Mouse (Mus musculus): ENCODE data around the gene Glb1l. TPM values are rescaled to one million over a fixed set of nuclear protein-coding genes. Genes with fewer than 3 reads are reported as not detected.
"Not testable (repeated sequence)": the region's sequence is repeated elsewhere in the genome, so short reads cannot be mapped to it uniquely, and the experiment has no call there.

Gene Glb1l
- 10 to 100 TPM; 22.4 to 23.2 TPM for total RNA-seq (2021)
- long read RNA-seq, partial matches to known transcripts = 3 of 8 reads
- long read RNA-seq, other reads (novel, unspliced or antisense) = 4 of 8 reads

DNA sequence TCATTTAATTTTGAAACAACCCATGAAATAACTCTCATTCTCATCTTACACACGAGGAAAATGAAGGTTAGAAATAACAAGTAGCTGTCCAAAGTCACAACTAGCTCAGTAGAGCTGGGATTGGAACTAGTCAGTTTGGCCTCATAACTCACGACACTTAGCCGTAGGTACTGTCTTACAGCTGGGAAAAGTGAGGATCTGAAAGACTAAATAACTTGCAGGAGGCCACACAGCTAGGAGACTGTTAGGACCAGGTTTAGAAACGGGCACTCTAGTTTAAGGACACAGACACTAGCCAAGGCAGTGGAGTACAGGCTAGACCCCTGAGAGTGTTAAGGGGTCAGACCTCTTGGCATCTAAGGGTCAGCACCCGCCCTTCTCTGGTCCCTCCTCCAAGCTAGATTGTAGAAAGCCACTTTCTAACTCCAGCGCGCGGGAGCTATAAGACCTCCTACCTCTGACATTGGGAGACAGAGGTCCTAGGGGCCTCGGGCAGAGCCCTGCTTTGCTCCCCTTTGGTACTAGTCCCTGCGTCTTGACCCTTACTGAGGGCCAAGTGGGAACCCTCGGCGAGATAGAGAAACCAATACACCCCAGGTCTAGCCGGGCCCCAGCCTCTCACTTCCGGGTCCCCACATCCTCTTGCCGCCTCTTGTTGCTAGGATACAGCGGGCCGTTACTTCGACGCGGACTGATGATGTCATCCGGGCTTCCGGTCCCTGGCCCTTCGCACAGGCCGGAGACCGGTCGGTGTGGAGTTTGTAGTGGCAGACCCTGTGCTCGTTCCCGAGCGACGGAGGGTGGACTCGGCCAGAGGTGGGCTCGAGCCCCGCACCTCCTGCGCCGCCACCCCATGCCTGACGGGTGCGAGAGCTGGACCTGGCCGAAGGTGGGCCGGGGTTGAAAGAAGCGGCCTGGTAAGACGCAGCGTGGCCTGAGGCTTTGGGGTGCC, at the start of gene Glb1l, which contains the start of gene Stk16:
Gene Glb1l (minus strand): TSS at position 678 of the 952 bp plus-strand sequence.
Gene Stk16 (plus strand): TSS at position 703 of the 952 bp plus-strand sequence.
- peak; percentile 95 to 97 for DNase-seq (ENCODE audit: low spot score in 2 of 2)

DNA sequence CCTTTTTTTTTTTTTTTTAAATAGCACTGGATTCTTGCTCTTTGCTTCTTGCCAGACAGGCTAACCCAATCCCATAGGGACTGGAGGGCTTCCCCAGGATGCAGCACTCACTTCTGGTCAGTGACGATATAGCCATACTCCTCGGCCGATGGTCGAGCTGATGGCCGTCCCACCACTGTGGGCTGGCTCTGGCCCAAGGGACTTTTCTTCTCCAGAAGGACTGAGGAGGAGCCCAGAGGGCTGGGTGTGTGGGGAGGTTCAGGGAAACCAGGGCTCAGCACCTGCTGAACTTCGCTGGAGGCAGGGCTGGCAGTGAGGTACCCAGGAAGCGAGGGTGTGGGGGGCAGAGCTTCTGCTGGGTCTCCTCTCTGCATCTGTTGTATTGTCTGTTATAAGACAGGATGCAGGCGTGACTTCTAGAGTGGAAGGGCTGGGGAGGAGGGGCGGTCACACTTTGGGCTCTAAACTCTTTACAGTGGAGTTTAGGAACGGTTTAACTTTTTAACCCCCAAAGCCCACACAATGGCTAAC, 45.0 kb upstream of the Glb1l start:
- no peak for DNase-seq (ENCODE audit: low spot score in 2 of 2)

DNA sequence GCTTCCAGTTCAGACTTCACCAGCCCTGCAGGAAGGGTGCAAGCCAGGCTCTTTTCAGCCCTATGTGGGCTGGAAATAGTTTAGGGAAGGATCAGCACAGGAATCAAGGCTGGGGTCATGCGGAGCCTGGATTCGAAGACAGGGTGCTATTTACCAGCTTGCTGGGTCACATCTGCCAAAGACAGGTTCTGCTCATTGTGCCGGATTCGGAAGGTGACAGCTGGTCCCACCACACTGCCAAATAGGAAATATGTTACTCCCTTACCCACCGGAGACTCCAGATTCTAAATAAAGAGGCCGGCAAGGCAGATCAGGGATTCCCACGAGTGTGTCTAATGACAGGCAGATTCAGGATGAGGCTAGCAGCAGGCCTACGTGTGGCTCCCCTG, 44.0 kb upstream of the Glb1l start:
- peak in 1 of 2 experiments; percentile 34 for DNase-seq (ENCODE audit: low spot score in 2 of 2)

DNA sequence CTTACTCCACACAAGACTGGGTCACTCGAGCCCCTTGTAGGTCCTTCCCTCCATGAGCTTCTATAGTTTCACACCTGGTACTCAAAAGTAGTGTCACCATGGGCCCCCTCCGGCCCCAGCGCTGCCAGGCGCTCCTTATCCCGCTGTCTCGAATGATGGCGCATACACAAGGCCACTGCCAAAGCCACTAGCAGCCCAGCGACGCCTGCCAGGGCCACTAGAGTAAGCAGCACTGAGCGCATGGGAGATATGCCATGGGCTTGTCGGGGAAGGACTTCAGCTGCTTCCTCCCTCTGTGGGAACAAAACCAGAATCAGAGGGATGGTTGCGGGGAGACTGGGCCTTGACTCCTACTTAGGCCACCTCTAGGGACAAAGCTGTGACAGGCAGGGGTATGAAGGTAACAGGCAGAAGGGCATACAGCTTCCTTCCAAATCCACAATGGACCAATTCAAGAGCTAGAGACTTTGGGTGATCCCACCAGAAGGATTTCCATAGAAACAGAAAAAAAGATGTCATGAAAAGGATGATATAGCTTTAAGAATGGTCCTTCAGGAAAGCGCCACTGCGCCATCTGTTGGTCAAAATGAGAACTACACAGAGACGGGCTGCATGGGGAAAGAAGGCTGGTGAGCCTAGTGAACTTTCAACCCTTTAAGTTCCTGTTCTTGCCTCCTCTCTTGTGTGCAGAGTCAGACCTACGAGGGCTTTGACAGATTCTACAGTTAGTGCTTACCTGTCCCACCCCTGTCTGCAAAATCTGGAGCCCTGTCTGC, 43.4 kb upstream of the Glb1l start:
- peak; percentile 89 to 94 for DNase-seq (ENCODE audit: low spot score in 2 of 2)

DNA sequence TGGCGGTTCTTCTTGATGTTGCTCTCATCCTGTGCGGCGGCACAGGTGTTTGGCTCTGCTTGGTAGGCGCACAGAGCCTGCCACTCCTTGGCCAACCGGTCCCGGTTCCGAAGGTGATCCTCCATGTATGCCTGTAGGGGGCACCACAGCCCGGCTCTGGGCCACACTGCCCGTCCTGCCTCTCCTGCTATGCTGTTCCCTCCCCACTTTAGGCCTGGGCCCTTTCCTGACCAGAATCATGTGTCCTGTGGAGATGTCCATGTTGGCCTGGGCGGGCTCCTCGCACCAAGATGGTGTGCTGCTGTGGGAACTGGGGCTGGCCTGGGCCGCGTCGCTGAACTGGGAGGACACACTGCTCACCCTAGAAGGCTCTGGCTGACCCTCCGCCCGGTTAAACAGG, 42.4 kb upstream of the Glb1l start:
- DNase-seq (ENCODE audit: low spot score in 2 of 2) = no peak

DNA sequence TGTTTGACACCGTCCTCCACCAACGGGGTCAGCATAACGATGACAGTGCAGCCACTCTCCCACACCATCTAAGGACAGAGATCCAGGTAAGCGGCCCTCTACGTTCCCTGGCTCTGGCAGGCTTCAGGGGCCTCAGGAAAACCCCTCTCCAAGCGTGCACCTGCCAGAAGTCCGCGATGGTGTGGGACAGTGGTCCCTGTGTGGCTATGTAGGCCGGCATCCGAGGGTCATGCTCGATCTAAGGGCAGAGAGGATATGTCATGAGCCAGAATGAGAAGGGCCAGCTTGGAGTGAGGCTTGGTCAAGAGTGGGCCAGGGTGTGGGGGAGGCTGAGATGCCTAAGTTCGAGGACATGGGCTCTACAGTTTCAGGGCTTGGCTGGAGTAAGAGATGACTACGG, 41.7 kb upstream of the Glb1l start:
- no peak for DNase-seq (ENCODE audit: low spot score in 2 of 2)

DNA sequence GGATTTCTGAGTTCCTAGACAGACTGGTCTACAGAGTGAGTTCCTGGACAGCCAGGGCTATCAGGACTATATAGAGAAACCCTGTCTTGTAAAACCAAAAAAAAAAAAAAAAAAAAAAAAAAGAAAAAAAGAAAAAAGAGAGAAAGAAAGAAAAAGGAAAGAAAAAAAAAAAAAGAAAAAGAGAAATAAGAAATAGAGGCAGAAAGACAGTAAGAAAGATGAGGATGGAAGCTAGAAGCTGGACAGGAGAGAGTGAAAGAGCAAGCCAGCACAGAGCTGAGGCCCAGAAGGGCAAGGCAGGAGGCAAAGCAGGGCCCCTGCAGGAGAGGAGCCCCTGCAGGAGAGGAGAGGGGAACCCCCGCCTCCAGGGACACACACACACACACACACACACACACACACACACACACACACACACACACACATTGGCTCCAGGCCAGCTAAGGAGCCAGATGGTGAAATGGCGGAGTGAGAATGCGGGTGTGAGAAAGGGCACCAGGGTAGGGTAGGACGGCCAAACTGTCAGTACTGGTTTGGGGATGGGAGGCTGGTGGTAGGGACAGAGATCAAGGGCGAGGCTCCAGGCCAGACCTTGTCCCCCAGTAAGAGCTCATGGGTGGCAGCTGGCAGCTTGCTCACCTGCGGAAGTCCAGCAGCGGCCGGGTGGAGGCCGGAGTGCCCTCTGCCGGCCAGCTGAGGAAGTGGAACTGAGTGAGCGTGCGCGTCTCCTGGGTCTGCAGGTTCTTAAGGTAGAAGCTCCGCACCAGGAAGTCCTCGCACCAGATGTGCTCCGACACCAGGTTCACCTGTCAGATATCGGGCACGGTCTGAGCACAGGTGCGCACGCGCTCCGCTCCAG, 40.7 kb upstream of the Glb1l start:
- DNase-seq (ENCODE audit: low spot score in 2 of 2) = peak; percentile 67 to 74

DNA sequence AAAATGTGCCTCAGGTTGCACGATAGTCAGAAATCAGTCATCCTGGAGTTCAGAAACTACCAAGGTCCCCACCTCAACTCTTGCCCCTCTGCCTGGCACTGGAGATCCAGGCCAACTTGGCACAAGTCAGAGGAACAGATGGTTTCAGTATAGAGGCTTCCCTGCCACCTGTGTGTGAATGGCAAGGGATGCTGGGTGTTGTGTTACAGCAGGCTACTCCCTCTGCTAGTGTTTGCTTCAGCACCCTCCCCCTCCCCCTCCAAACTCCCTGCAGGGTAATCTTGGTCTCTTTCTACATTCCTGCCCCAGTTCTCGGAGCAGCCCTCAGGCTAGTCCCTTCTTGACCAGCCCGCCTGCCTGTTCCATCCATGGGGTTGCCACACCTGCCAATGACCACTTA, 39.9 kb upstream of the Glb1l start:
- DNase-seq (ENCODE audit: low spot score in 2 of 2) = no peak

DNA sequence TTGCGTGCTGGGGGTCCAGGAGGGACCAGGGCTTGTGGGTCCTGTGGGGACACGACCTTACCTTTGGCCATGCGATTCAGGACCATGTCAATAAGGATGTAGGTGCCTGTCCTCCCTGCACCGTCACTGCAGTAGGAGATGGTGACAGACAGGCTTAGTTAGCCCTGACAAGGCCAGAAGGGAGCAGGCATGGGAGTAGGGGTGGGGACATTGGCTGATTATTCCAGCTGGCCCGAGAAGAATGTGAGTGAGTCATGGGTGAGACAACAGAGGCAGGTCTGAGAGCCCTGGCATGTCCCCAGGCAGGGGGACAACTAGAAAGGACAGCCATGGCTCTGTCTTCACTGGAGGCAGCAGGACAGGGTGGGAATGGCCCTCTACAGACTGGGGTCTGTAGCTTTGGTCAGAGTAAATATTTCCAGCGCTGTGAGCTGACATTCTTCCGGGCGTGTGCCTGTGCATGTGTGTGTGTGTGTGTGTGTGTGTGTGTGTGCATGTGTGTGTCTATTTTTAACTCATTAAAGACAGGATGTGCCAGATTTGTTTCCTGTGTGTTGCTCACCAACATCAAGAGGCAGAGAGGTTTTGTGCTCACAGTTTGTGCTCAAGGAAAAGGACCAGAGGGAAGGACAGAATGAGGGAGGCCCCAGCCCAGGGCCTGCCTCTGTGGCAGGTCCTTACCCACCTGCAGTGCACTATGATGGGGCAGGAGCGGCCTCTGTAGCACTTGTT, 37.6 kb upstream of the Glb1l start:
- DNase-seq (ENCODE audit: low spot score in 2 of 2) = no peak

DNA sequence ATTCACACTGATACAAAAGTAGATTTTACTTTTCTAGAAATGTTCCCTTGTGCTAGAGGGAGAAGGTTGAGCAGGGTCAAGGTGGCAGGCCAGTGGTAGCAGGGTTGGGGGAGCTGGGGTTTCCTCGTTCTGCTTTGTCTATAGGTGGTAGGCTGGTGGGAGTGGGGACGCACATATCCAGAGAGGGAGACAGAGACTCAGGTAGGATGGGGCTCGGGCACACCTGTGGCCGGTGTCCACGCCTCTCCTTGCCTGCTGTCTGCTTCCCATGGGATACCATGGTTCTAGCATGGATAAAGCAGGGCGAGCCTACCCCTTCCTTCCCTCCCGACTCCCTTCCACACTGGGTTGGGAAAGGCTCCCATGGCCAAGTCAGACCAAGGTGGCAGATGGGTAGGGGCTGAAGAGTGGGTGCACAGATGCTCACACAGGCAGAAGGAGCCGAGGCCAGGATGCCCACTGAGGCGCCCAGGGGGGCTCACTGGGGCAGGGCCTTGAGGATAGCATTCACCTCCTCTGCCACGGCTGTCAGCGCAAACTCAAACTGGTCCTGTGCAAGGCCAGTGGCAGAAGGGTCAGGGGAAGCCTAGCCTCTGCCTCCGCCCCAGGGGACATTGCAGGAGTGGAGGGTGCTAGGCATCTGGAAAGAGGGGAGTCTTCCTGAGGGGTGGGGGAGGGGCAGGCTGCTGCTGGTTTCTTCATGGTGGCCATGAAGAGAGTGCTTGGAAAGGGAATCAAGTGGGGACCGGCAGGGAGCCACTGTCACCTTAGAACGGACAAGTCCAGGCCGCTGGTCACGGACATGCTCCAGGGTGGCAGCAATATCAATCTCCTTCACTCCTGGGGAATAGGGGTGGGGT, 36.7 kb upstream of the Glb1l start:
- DNase-seq (ENCODE audit: low spot score in 2 of 2) = no peak

DNA sequence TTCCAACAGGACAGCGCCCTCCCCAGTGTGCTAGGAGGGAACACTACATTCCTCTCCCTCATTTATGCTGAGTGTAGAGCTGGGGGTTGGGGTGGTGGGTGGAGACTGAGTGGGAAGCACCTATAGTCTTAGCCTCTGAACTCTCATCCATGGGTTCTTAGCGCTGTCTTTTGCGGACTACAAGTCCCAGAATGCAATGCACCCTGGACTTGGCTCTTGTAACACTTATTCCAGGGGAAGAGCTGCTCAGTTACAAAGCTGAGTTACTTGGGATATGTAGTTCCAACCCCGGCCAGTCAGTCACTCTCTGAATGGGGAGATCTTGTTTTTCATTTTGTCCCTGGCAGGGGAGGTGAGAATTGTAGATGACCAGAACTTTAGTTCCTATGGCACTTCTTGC, 34.2 kb upstream of the Glb1l start:
- peak; percentile 62 for DNase-seq (ENCODE audit: low spot score in 2 of 2)

DNA sequence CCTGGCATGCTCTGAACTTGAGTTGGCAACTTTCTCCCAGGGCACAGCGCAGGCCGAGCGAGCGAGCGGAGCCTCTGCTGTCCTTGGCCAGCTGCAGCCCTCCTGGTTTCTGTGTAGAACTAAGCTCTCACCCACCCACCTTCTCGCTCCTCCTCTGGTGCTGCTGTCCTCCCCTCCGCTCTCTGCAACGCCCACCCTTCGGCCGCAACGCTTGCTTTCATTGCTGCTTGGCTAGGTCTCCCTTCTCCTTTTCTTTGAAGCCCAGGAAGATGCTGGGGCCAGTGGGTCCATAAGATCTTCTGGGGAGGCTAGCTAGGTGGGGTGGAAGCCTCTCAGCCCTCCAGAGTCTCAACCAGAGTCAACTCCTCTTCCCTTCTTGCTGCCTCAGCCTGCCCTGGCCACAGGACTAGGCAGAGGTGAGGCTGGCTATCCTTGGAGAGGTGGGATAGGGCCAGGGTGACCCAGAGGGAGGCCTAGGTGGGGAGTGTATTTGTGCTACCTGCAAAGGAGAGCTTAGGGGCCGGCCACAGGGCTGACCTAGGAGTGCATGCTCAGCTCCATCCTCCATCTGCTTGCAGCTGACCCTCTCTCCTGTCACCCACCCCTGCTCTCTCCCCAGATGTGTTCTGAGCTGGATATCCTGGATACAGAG, 33.7 kb upstream of the Glb1l start:
- no peak for DNase-seq (ENCODE audit: low spot score in 2 of 2)

DNA sequence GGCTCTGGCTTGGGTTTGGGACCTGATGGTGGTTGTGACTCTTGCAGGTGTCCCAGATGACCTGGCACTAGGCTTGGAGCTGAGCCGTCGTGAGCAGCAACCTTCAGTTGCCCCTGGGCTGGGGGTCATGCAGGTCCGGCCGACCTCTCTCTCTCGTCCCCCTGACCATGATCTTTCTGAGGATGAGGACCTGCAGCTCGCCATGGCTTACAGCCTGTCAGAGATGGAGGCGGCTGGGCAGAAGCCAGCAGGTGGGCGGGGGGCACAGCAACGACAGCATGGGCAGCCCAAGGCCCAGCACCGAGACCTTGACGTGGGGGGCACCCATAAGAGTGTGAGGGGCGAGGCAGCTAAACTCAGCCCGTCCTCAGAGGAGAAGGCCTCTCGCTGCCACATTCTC, 32.8 kb upstream of the Glb1l start:
- DNase-seq (ENCODE audit: low spot score in 2 of 2) = no peak

DNA sequence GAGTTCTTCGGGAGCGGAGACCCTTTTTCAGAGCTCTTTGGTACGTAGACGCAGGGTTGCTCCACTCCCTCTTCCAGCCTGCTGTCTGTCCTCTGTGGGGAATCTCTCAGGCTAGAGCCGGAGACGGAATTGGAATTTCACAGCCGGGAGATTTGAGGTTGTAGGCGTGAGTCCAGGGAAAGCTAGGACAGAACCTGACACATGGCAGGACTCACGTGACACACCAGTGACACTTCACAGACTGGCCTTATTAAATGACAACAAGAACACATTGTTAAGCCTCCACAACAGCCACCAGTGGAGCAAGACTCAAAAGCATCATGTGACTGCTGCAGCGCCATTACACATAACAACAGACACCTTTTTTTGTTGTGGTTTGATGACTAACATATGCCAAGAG, 29.0 kb upstream of the Glb1l start:
- DNase-seq (ENCODE audit: low spot score in 2 of 2) = no peak

DNA sequence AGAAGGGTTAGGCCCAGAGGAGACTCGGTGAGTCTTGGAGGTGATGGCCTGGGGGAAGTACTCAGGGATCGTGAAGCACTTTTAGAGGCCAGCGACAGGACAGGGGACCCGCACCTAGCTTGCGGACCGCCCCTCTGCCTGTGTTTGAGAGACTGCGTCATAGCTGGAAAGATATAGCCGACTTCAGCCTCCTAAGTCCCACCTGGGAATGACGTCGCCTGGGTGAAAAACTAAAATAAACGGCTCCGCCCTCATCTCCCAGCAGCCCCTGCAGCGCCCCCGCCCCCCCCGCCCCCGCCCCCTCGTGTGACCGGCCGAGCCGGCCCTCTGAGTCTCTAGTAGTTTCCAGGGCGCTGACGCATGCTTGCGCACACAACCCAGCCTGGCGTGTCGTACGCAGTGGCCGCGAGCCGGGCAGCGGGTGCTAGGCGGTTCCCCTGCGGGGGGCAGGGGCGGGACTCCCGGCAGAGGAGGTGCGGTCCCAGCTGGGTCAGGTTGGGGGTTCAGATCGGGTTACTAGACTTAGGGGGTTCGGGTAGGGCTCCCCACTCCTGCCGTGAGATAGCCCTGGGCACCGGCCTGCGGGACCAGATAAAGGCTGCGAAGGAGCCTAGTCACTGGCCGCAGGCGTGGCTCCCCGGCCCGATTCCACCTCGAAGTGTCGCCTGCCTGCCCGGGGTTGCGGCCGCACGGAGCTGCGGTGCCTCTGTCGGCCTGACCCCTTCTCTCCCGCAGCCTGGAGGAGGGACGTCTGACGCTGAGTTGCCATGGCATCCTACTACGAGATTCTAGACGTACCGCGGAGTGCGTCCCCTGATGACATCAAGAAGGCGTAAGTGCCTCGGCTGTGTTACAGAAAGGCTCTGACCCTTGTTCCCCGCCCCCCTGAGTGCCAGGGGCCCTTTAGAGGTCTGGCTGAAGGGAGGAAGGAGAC, 25.8 kb upstream of the Glb1l start, which contains the start of gene Dnajb2:
Gene Dnajb2 (plus strand): TSS at position 290 of the 934 bp plus-strand sequence.
- peak; percentile 76 to 82 for DNase-seq (ENCODE audit: low spot score in 2 of 2)

DNA sequence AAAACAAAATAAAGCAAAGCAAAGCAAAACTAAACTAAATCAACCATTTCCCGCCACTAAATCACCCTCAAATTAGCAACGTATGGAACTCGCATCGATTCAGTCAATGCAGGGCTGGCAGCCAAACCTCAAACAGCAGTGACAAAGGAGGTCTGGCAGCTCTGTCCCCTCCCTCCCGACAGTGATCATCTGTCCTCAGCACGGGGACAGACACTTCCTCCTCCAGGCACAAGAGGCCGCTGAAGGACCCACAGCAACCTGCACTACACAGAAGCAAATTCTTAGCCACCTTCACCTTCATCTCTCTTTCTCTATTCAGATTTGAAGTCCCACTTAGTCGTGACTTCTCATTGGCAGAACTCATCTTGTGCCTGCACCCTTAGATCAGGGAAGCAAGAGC, 24.0 kb upstream of the Glb1l start:
- peak; percentile 63 to 77 for DNase-seq (ENCODE audit: low spot score in 2 of 2)

DNA sequence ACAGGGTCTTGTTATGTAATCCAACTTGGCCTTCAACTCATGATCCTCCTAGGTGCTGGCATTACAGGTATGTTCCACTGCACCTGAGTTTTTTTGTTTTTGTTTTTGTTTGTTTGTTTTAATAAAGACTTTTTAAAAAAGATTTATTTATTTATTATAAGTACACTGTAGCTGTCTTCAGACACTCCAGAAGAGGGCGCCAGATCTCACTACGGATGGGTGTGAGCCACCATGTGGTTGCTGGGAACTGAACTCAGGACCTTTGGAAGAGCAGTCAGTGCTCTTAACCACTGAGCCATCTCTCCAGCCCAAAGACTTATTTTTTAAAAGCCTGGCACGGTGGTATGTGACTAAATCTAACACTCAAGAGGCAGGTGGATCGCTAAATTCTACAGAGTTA, 21.9 kb upstream of the Glb1l start:
- not testable (repeated sequence) for DNase-seq (ENCODE audit: low spot score in 2 of 2)

Data from layer of hippocampus, postnatal 10 days (tissue).